Mouse (Mus musculus): ENCODE measurements around the gene Wfdc6a. TPM values are rescaled to one million over a fixed set of nuclear protein-coding genes. Genes with fewer than 3 reads are reported as not detected.

Gene Wfdc6a
- total RNA-seq, 4 experiments from 2014 or later, result 0.49 TPM; not detected in 3

DNA sequence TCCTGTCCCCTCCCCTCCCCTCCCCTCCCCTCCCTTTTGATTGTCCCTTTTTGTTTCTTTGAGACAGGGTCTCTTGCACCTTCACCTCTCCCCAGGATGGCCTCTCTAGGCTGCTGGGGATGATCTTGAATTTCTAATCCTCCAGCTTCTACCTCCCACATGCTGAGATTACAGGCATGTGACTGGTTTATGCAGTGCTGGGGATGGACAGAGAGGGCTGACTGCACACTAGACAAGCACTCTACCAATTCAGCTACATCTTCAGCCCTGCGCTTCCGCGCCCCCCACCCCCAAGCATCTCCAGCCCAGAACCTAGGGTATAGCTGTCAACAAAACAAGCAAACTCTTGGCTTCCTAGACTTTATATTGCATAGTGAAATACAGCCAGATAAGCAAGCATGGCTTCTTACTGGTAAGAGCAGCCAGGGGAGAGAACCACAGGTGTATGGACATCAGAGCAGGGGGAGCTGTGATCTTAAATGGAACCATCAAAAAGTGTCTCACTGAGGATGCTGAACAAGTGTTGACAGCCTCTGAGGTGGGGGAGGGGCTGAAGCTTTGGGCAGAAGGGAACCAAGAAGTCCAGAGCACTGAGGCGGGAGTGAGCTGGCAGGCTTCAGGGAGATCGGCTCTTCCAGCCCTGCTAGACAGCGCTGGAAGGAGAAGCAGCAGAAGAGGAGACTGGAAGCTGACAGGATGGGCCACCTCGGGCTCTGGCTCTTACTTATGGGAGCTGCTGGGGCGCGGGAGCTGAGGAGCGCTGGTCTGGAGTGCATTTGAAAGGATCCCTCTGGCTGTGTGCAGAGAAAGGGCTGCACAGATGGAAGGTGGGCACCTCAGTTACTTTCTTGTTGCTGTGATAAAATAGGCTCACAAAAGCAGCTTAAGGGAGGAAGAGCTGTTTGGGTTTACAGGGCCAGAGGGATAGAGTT, 35.0 kb downstream of the Wfdc6a start:
- no peak for DNase-seq (ENCODE audit: low spot score)

DNA sequence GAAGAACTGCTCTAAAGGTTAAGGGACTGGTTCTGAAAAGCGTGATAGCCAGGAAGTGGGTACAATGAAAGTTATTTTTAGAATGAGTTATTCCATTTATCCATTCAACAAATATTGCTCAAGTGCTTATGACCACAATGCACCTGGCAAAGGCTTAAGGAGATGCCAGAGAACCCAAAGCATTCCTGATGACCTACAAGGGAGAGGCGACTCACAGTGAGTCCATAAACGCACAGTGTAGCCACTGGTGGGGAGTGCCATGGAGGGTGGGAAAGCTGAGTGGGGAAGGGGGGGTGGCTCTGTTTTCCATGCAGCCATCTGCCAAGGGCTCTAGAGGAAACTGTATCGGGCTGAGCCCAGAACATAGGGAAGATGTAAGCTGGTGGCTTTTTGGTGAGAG, 35.9 kb downstream of the Wfdc6a start:
- DNase-seq (ENCODE audit: low spot score), result no peak

DNA sequence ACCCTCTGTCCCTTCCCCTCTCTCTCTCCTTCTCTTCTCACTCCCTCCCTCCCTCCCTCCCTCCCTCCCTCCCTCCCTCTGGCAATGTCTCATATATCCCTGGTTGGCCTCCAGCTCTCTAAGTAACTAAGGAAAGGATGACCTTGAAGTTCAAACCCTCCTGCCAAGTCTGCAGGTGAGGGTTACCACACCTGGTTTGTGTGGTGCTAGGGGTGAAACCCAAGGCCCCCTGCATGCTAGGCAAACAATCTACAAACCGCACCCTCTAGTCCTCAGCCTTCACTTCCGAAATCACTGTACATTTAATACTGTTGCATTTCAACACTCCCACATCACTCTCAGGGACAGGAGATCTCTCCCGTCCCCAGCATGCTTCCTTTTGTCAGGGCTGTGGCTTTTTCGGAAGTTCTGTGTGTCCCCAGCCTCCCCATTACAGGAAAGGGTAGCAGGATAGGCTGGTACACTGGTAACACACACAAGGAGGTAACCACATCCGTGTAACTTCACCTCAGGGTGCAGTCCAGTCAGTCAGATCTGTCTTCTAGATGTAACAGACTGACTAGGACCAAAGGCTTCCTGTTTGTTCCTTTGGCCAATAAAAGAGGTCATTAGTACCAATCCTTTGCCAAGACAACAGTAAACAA, 40.7 kb downstream of the Wfdc6a start:
- no peak for DNase-seq (ENCODE audit: low spot score)

DNA sequence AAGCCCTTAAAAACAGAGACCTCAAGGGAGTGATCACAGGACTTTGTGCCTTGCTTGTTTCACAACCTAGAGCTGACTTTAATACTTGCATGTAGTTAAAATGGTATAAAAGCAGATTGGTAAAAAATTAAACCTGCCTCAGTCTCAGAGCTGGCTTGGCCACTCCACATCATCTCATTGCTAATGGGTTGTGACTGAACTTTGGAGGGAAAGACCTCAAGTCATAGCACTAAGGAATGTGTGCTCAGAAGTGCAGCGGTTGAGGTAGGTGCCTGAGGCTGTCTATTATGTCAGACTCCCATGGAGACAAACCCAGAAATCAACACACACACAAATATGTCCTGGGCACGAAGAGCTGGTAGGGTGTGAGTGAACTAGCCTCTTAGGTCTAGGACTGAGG, 41.5 kb downstream of the Wfdc6a start:
- no peak for DNase-seq (ENCODE audit: low spot score)

DNA sequence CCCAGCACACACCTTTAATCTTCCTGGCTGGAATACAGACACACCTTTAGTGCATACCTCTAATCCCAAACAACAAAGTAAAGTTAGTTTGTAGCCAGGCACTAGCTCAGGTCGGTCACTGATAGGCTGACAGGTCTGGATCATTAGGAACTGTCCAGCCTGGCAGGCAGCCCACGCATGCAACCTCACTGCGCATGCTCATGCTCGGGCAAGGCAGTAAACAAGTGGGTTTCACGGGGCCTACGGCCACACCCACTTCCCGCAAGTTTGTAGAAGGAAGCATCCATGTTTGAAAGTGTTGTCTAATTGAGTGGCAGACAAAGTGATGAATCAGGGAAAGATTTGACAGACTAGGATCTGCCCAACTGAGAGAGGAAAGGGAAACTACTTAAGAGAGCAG, 42.6 kb downstream of the Wfdc6a start:
- no peak for DNase-seq (ENCODE audit: low spot score)

DNA sequence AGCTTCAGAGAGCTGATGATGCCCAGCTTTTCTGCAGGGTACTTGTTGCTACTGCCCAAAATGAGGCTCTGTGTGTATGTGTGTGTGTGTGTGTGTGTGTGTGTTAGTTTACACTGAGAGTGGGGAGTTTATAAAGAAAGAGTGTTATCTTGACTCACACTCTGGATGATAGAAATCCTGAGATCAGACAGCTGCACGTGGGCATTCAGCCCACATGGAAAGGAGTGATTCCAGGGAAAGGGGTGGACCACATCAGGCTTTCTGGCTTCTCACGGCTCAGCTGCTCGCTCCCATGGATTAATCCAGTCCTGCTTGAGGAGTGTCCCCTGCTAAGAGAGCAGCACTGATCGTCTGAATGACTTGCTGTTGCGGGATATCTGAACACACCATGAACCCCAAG, 43.1 kb downstream of the Wfdc6a start:
- DNase-seq (ENCODE audit: low spot score), result no peak

DNA sequence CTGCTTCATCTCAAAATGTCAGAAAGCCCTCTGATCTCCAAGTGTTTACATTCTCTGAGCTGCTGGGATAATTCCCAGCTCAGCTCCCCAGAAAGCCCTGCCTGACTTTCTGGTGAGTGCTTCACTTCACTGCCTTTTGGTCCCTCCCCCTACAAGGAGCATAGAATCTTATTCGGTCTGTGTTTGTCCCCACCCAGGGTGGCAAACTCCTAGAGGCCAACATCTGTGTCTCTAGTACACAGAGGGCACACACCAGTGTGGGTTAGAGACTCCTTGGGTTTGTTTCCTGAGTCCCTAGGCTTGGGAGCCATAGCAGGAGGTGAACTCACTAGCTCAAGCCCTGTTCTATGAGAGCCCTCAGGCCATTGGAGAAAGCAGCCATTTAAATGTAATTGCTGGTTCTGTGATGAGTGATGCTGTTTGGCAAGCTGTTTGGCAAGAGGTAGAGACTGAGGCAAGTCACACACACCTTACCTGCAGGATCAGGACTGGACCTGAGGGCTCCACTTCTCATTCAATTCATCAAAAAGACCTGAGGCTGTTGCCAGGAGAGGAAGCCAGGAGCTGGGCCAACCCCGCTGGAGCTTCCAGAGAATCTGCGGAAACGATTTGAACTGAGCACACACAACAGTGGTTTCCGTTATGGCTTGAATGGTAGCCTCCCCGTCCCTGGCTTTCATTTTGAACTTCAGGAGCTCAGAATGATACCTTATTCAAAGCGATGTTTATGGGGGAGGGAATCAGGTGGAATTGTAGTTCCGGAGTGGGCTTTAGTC, 44.4 kb downstream of the Wfdc6a start:
- DNase-seq (ENCODE audit: low spot score), result peak; percentile 32

DNA sequence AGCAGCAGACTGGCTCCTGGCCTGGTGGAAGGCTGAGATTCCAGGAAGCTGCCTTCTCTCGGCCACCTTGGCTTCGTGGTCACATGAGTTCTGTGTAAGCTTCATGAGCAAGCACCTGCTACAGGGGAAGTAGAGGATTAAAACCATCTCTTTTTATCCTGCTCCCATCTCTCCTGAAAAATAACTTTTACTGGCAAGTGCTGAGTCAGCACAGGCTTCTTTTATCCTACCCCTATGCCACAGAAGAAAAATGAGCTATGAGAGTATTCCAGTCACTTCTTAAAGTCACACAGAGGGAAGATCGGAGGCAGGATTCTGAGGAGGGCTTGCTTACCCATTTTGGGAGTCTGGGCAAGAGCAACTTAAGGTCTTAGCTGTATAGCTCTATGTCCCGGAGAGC, 48.2 kb downstream of the Wfdc6a start:
- no peak for DNase-seq (ENCODE audit: low spot score)

DNA sequence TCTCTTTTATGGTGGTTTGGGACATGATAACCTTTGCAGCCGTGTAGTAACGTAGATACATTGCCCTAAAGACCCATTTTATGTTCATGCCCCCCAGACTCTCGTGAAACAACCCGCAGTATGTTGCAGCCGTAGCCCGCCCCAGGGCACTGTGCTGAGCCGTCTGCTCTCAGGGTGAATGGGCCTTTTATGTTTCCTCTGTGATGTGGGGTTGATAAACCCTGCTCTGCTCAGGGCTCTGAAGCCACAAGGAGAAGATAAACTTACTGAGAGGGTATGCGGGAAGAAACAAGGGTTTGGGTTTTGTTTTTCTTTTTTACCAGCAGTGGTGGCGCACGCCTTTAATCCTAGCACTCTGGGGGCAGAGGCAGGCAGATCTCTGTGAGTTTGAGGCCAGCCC, 50.9 kb downstream of the Wfdc6a start:
- DNase-seq (ENCODE audit: low spot score), result no peak

DNA sequence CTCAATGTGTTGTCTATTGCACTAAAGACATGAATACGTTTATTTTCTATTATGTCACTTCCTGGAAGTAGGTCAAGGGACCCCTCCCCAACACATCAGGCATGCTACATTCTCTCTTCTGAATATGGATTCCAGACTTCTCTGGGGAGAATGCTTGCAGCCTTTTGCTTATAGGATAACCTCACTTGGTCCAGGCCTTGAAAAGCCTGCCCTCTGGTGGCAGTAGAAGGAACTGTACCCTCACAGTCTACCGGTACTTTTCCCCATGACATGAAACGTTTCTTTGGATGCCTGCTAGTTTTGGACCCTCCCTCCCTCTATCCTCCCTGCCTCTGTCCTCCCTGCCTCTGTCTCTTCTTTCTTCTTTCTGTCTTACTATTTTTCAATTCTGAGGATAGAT, 54.1 kb downstream of the Wfdc6a start:
- DNase-seq (ENCODE audit: low spot score), result peak; percentile 61

Other genes with a start within 250 kb of the Wfdc6a start
- gene Slpi, start 196.4 kb downstream of the Wfdc6a start, total RNA-seq (2022), result 100 to 1,000 TPM in 1 of 4 experiments, 1 to 10 TPM in 3; 1.1 to 110 (median 2.3) TPM
- not detected for gene Rbpjl, start 182.3 kb downstream of the Wfdc6a start, total RNA-seq (2022)
- gene Matn4, start 180.3 kb downstream of the Wfdc6a start, total RNA-seq (2022), result under 1 TPM; 0.25 to 0.50 (median 0.29) TPM
- 10 to 100 TPM; 14.9 to 23.0 (median 20.7) TPM for gene Sdc4, start 141.6 kb downstream of the Wfdc6a start, total RNA-seq (2022)
- 10 to 100 TPM; 25.2 to 28.5 (median 25.8) TPM for gene Sys1, start 128.5 kb downstream of the Wfdc6a start, total RNA-seq (2022)
- gene Gm20458, start 124.5 kb downstream of the Wfdc6a start, total RNA-seq (2022), result 1 to 10 TPM; 3.6 to 6.7 (median 5.5) TPM
- gene Trp53tg5, start 111.7 kb downstream of the Wfdc6a start, total RNA-seq (2022), result not detected
- gene Dbndd2, start 99.3 kb downstream of the Wfdc6a start, total RNA-seq (2022), result 10 to 100 TPM; 11.3 to 15.0 (median 12.6) TPM
- gene Pigt, start 87.9 kb downstream of the Wfdc6a start, total RNA-seq (2022), result 10 to 100 TPM; 32.0 to 34.8 (median 33.9) TPM
- 1 to 10 TPM in 3 of 4 experiments, under 1 TPM in 1; 0.73 to 3.1 (median 2.1) TPM for gene Wfdc2, start 23.0 kb downstream of the Wfdc6a start, total RNA-seq (2022)
- not detected for gene Spint3, start 12.0 kb downstream of the Wfdc6a start, total RNA-seq (2022)
- gene Eppin, start 8.1 kb upstream of the Wfdc6a start, total RNA-seq (2022), result not detected
- gene Wfdc6b, start 28.1 kb upstream of the Wfdc6a start, total RNA-seq (2022), result not detected
- gene Wfdc8, start 28.2 kb upstream of the Wfdc6a start, total RNA-seq (2022), result not detected
- gene Wfdc16, start 53.3 kb upstream of the Wfdc6a start, total RNA-seq (2022), result not detected
- not detected for gene Wfdc10, start 70.6 kb upstream of the Wfdc6a start, total RNA-seq (2022)
- gene Wfdc9, start 71.1 kb upstream of the Wfdc6a start, total RNA-seq (2022), result not detected
- not detected for gene Wfdc11, start 88.6 kb upstream of the Wfdc6a start, total RNA-seq (2022)
- under 1 TPM in 1 of 4 experiments, not detected in 3; 0.24 TPM for gene Wfdc13, start 99.7 kb upstream of the Wfdc6a start, total RNA-seq (2022)
- not detected for gene Spint4, start 113.1 kb upstream of the Wfdc6a start, total RNA-seq (2022)
- gene Spint5, start 129.9 kb upstream of the Wfdc6a start, total RNA-seq (2022), result not detected
- under 1 TPM in 2 of 4 experiments, not detected in 2; 0.30 to 0.83 TPM for gene Wfdc3, start 160.5 kb upstream of the Wfdc6a start, total RNA-seq (2022)
- 10 to 100 TPM; 20.4 to 28.2 (median 26.9) TPM for gene Dnttip1, start 160.5 kb upstream of the Wfdc6a start, total RNA-seq (2022)
- gene Ube2c, start 184.5 kb upstream of the Wfdc6a start, total RNA-seq (2022), result 1 to 10 TPM in 2 of 4 experiments, under 1 TPM in 2; 0.47 to 2.7 (median 1.4) TPM
- gene Tnnc2, start 194.5 kb upstream of the Wfdc6a start, total RNA-seq (2022), result 1 to 10 TPM; 2.9 to 7.2 (median 3.1) TPM
- 10 to 100 TPM; 23.1 to 24.9 (median 23.5) TPM for gene Snx21, start 200.4 kb upstream of the Wfdc6a start, total RNA-seq (2022)
- 10 to 100 TPM; 12.3 to 13.3 (median 12.6) TPM for gene Acot8, start 219.4 kb upstream of the Wfdc6a start, total RNA-seq (2022)
- 1 to 10 TPM; 2.2 to 2.7 (median 2.5) TPM for gene Zswim3, start 219.7 kb upstream of the Wfdc6a start, total RNA-seq (2022)
- 1 to 10 TPM; 4.6 to 6.1 (median 5.1) TPM for gene Zswim1, start 237.2 kb upstream of the Wfdc6a start, total RNA-seq (2022)
- 1 to 10 TPM in 1 of 4 experiments, under 1 TPM in 2, not detected in 1; 0.66 to 1.2 (median 0.80) TPM for gene Spata25, start 243.1 kb upstream of the Wfdc6a start, total RNA-seq (2022)
- 100 to 1,000 TPM in 3 of 4 experiments, 10 to 100 TPM in 1; 94.7 to 106 (median 103) TPM for gene Ctsa, start 247.4 kb upstream of the Wfdc6a start, total RNA-seq (2022)
- 10 to 100 TPM; 53.8 to 59.3 (median 58.1) TPM for gene Neurl2, start 248.0 kb upstream of the Wfdc6a start, total RNA-seq (2022)

All from heart, adult 8-10 months (tissue).